Mouse (Mus musculus) CD4-positive, CD25-positive, alpha-beta regulatory T cell (primary cell): ENCODE measurements around the gene Gpr15. TPM values are rescaled to one million over a fixed set of nuclear protein-coding genes. Genes with fewer than 3 reads are reported as not detected.

Experiments used
- polyA plus RNA-seq: library from polyadenylated mRNA; unstranded; fragments of 100-300 nt; shearing (Covaris generic); gene quantifications from one replicate; pipeline ENCODE4 v1.2.1, GENCODE M21; 2017

Gpr15 gene
- 9.6 TPM for polyA plus RNA-seq

DNA sequence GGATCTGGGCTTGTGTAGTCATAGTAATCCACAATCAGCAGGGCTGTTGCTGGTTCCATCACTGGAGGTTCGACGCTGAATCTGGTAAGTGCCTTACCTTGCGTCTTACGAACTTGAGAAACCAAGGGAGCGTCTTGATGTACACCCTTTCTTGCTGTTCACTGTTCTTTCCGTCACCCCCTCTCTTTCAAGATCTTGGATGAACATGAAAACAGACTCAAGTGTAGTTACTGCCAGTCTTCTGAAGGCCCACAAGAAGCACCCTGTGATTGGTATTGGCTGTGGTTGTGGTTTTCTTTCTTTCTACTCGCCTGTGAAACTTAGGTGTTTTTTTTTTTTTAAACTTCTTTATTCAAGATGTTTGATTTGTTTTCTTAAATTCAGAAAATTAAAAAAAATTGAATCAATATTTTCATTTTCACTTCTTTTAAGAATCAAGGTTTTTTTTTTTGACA, at the start of gene Gpr15:
Gpr15 (minus strand) TSS at position 405 of the 455 bp plus-strand sequence.

DNA sequence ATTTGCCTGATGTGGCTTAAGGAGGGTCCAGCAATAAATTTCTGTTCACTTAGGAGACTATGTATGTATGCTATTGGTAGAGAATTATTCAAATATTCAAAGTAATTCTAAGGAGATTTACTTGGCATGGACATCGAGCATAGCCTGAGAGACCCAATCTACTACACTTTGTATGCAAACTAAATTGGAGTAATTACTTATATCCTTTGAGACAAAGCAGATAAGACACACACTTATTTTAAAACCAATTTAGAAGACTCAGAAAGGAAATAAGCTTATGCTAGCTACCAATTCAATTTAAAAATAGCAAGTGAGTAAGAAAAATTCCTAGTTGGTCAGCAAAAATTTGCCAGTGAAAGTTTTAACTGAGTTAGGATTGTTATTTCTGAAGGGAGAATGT, 44.2 kb upstream of the Gpr15 start, which contains the start of gene Olfr172:
Olfr172 (minus strand) TSS at position 101 of the 400 bp plus-strand sequence.

DNA sequence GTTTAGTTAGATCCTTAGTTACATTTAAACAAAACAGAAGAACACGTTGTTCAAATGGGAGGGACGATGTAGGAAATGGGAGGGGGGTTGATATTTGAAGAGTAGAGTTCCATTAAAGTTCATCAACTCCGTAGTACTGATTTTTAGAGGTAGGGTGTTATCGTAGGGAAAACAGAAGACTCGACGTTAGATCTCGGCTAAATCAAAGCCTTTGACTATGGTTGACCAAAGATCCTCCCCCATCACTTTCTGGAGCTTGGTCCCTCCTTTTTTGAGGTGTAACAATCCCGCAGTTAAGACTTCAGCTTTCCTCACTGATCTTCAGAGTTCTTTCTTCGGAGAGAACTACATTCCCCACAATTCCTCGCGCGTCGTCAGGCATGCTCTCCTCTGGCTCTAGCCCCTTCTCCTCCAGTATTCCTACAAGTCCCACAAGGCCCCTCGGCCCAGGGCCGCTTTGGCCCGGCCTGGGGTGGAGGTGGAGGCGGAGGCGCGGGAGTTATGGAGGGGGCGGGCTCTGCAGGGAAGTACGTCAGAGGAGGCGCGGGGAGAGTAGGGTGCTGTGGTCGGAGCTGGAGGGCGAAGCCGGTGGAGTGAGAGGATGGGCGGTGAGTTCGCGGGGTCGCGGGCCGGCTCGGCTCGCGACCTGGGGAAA, 8.7 kb upstream of the Gpr15 start, which contains the start of gene Cldnd1:
Cldnd1 (plus strand) TSS at position 434 of the 655 bp plus-strand sequence.

DNA sequence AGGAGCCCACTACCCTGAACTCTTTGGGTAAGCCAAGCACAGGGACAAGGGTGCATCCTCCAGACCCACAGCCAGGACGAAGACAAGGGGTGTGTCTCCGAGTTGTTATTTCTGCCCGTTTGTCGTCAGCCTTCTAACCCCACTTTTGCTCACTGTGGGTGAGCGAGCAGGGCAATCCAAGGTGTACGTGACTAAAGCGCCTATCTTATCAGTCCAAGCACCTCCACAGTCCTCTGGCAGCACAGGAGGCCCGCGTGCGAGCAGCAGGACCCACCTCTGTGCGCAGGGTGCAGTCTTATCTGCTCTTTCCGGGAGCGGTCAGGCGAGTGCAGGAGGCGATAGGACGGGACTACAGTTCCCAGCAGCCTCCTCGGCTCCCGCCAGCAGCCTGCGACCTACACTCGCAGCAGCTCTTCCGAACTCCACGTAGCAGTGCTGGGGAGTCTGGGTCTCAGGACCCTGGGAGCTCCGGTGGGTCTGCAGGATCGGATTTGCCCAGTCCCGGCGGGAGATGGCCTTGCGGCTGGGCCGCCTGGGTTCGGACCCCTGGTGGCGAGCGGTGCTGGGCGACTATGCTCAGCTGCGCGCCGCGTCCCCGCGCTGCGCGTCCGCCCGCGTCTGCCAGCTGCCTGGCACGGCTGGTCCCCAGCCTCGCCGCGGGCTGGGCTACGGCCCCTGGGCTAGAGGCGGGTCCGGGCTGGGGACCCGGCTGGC, 48.8 kb downstream of the Gpr15 start, which contains the start of gene Cpox:
Cpox (plus strand) TSS at position 376 of the 714 bp plus-strand sequence.

Other genes with a start within 250 kb of the Gpr15 start
- gene St3gal6, start 194.8 kb downstream of the Gpr15 start, polyA plus RNA-seq: 8.7 TPM
- gene Gm813, start 102.1 kb downstream of the Gpr15 start, polyA plus RNA-seq: not detected
- not detected for gene E330017A01Rik, start 80.3 kb downstream of the Gpr15 start, polyA plus RNA-seq
- 39.9 TPM for gene Cpox, start 48.8 kb downstream of the Gpr15 start, polyA plus RNA-seq
- 80.9 TPM for gene Cldnd1, start 8.8 kb upstream of the Gpr15 start, polyA plus RNA-seq
- gene Olfr172, start 44.1 kb upstream of the Gpr15 start, polyA plus RNA-seq: not detected
- 0.77 TPM for gene Olfr173, start 81.2 kb upstream of the Gpr15 start, polyA plus RNA-seq
- gene Olfr175-ps1, start 107.7 kb upstream of the Gpr15 start, polyA plus RNA-seq: not detected
- not detected for gene Olfr177, start 155.7 kb upstream of the Gpr15 start, polyA plus RNA-seq
- gene Olfr178, start 173.0 kb upstream of the Gpr15 start, polyA plus RNA-seq: not detected
- not detected for gene Olfr181, start 209.7 kb upstream of the Gpr15 start, polyA plus RNA-seq
- not detected for gene Olfr180, start 210.3 kb upstream of the Gpr15 start, polyA plus RNA-seq